Mouse (Mus musculus): ENCODE measurements around the gene Npas3. TPM values are rescaled to one million over a fixed set of nuclear protein-coding genes. Genes with fewer than 3 reads are reported as not detected.

Npas3 gene
- total RNA-seq, 2 experiments from 2014 or later: 0.23 to 0.24 TPM

GRCm38 (mm10) chr12:53992411-53992810, 743.9 kb downstream of the Npas3 start:
- no peak for DNase-seq

- no peak for DNase-seq
Observed at GRCm38 (mm10) chr12:53995710-53996109, 747.2 kb downstream of the Npas3 start.

- DNase-seq: no peak
Observed at GRCm38 (mm10) chr12:53997141-53997540, 748.7 kb downstream of the Npas3 start.

GRCm38 (mm10) chr12:53999647-54000637, 751.5 kb downstream of the Npas3 start:
- no peak for DNase-seq

GRCm38 (mm10) chr12:54002496-54002895, 754.0 kb downstream of the Npas3 start:
- no peak for DNase-seq

GRCm38 (mm10) chr12:54004606-54005005, 756.1 kb downstream of the Npas3 start:
- DNase-seq: no peak

GRCm38 (mm10) chr12:54005546-54005945, 757.1 kb downstream of the Npas3 start:
- no peak for DNase-seq

- no peak for DNase-seq
Observed at GRCm38 (mm10) chr12:54015304-54015703, 766.8 kb downstream of the Npas3 start.

GRCm38 (mm10) chr12:54017949-54018348, 769.5 kb downstream of the Npas3 start:
- DNase-seq: no peak

GRCm38 (mm10) chr12:54019979-54020378, 771.5 kb downstream of the Npas3 start:
- no peak for DNase-seq

- no peak for DNase-seq
Observed at GRCm38 (mm10) chr12:54034666-54035346, 786.3 kb downstream of the Npas3 start.

- no peak for DNase-seq
Observed at GRCm38 (mm10) chr12:54037602-54038001, 789.1 kb downstream of the Npas3 start.

- no peak for DNase-seq
Observed at GRCm38 (mm10) chr12:54042996-54043544, 794.6 kb downstream of the Npas3 start.

- DNase-seq: no peak
Observed at GRCm38 (mm10) chr12:54044606-54045334, 796.3 kb downstream of the Npas3 start.

GRCm38 (mm10) chr12:54045360-54045759, 796.9 kb downstream of the Npas3 start:
- DNase-seq: no peak

- DNase-seq: no peak
Observed at GRCm38 (mm10) chr12:54046824-54047223, 798.3 kb downstream of the Npas3 start.

GRCm38 (mm10) chr12:54048126-54048525, 799.6 kb downstream of the Npas3 start:
- DNase-seq: no peak

- no peak for DNase-seq
Observed at GRCm38 (mm10) chr12:54049926-54050325, 801.4 kb downstream of the Npas3 start.

- no peak for DNase-seq
Observed at GRCm38 (mm10) chr12:54052939-54053338, 804.5 kb downstream of the Npas3 start.

GRCm38 (mm10) chr12:54053598-54053997, 805.1 kb downstream of the Npas3 start:
- DNase-seq: no peak

- peak; percentile 33 for DNase-seq
Observed at GRCm38 (mm10) chr12:54060732-54061131, 812.3 kb downstream of the Npas3 start.

GRCm38 (mm10) chr12:54061168-54061567, 812.7 kb downstream of the Npas3 start:
- DNase-seq: no peak

Measured in gastrocnemius, postnatal 25 days (tissue).